Mouse (Mus musculus) myocyte (in vitro differentiated cells): ENCODE measurements around the gene Gdpd3.

Experiments
- MYOD1 ChIP-seq, 3 experiments: IDR thresholded peaks; one replicate each; pipeline ENCODE4 v1.6.1; 2011; ENCODE audit warnings: control low read depth in 2 of 3, low read depth in 2 of 3, mild to moderate bottlenecking in 2 of 3, moderate library complexity in 1 of 3; ENCODE audit not compliant: insufficient read length in 2 of 3, control insufficient read depth in 1 of 3
- MYOG ChIP-seq, 3 experiments: IDR thresholded peaks; one replicate each; pipeline ENCODE4 v1.6.1; 2011; ENCODE audit warnings: control low read depth in 2 of 3, low read depth in 2 of 3, mild to moderate bottlenecking in 2 of 3; ENCODE audit not compliant: insufficient read length in 2 of 3, control insufficient read depth in 1 of 3, insufficient read depth in 1 of 3
- POLR2A ChIP-seq: IDR thresholded peaks from one replicate; pipeline ENCODE4 v1.6.1; 2011; ENCODE audit warnings: low read depth, mild to moderate bottlenecking, control low read depth, moderate library complexity; ENCODE audit not compliant: insufficient read length

- no peak for TF ChIP-seq MYOG (IDR thresholded peaks at IDR 0.05; ENCODE audit: control insufficient read depth in 1 of 3, insufficient read depth in 1 of 3, insufficient read length in 2 of 3, low read depth in 2 of 3)
- no peak for TF ChIP-seq MYOD1 (IDR thresholded peaks at IDR 0.05; ENCODE audit: control insufficient read depth in 1 of 3, insufficient read length in 2 of 3, low read depth in 2 of 3)
- TF ChIP-seq POLR2A: no peak
These were observed 8.3 kb downstream of the Gdpd3 start for GRCm38 (mm10) chr7:126774463-126774862.
